Mouse (Mus musculus) hindbrain, postnatal 0 days (tissue): ENCODE data around the gene Fancc. TPM values are rescaled to one million over a fixed set of nuclear protein-coding genes. Genes with fewer than 3 reads are reported as not detected.
A peak's percentile ranks its signal among the peaks of the same experiment; 100 is the strongest.

ENCODE experiments used
- ATAC-seq: fragments of 200-750 bp; cut with Nextera tagmentation; 2 replicates; pipeline ENCODE4 v1.8.0; 2017; ENCODE audit warnings: mild to moderate bottlenecking, moderate TSS enrichment, moderate library complexity
- DNase-seq: peaks from one replicate; pipeline ENCODE4 v3.0.0-alpha.2; 2015; ENCODE audit warnings: low spot score
- H3K27ac ChIP-seq: fragments of 300-500 bp; sonication (generic); 2 replicates; pipeline ENCODE4 v1.5.1; 2014; ENCODE audit warnings: mild to moderate bottlenecking
- H3K27me3 ChIP-seq: fragments of 300-500 bp; sonication (generic); 2 replicates; pipeline ENCODE4 v1.6.1; 2014; ENCODE audit warnings: low read length, mixed read lengths; ENCODE audit not compliant: insufficient read depth
- H3K36me3 ChIP-seq: fragments of 300-500 bp; sonication (generic); 2 replicates; pipeline ENCODE4 v1.6.1; 2014; ENCODE audit warnings: low read length, mixed read lengths; ENCODE audit not compliant: insufficient read depth
- H3K4me1 ChIP-seq: fragments of 300-500 bp; sonication (generic); 2 replicates; pipeline ENCODE4 v1.6.1; 2014; ENCODE audit warnings: antibody characterized with exemption, low read length, mixed read lengths; ENCODE audit not compliant: insufficient read depth
- H3K4me2 ChIP-seq: fragments of 300-500 bp; sonication (generic); 2 replicates; pipeline ENCODE4 v1.6.1; 2014; ENCODE audit warnings: low read depth, mild to moderate bottlenecking, low read length, moderate library complexity, mixed read lengths
- H3K4me3 ChIP-seq: fragments of 300-500 bp; sonication (generic); 2 replicates; pipeline ENCODE4 v1.5.1; 2014; ENCODE audit warnings: low read length
- H3K9ac ChIP-seq: fragments of 300-500 bp; sonication (generic); replicated peaks from 2 replicates; pipeline ENCODE4 v1.6.1; 2014; ENCODE audit warnings: mild to moderate bottlenecking, low read length, moderate library complexity, mixed read lengths
- H3K9me3 ChIP-seq: fragments of 300-500 bp; sonication (generic); 2 replicates; pipeline ENCODE4 v1.6.1; 2016; ENCODE audit warnings: low read length, mixed read lengths
- CTCF ChIP-seq: IDR thresholded peaks from 2 replicates; pipeline ENCODE4 v1.5.1; 2016; ENCODE audit warnings: antibody characterized with exemption, control low read depth, low read depth
- WGBS: fragments of 180-500 bp; shearing (Covaris S2); extraction: QIAGEN DNeasy Blood & Tissue Kit; methylation state at CpG from one replicate; pipeline ENCODE4 v1.1.7; 2014; 5-methylcytosine and 5-hydroxymethylcytosine counted together
- microRNA counts: library from miRNA; unstranded; fragments of <30 nt; microRNA quantifications from one replicate; lab custom pipeline; 2015
- microRNA-seq, 2 experiments: library from miRNA; unstranded; fragments of <30 nt; microRNA quantifications; one replicate each; pipeline ENCODE4; 2016
- polyA plus RNA-seq: library from polyadenylated mRNA; unstranded; fragments of >200 nt; fragmentation: Nextera tagmentation; extraction: Ambion mirVana; gene quantifications from 2 replicates; pipeline ENCODE4 v1.2.1, GENCODE M21; 2015
- total RNA-seq: library from RNA; depleted of rRNA; stranded (reverse); fragments of >200 nt; gene quantifications from 2 replicates; pipeline ENCODE4 v1.2.3, GENCODE M21; 2014; rRNA removed

The Fancc gene
- total and polyA plus RNA-seq, 2 experiments from 2014 or later = 11.9 to 17.7 TPM

DNA sequence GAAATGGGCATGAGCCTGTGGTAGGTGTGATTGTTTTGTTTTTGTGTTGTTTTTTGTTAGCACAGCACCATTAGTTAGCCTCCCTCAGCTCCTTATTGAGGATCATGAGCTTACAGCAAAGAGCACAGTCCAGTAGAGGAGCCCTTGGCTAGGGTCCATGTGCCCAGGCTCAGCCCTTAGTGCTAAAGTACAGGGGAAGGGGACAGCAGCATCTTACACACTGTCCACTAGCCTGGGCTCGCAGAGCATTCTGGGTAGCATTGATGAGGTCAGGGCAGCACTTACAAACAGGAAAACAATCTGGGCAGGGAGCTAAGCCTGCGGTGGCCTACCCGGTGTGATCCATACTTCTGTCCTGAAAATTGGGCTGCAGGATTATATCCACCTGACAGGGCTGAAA is 261.5 kb downstream of the Fancc start:
- no peak for DNase-seq
- WGBS = 82% methylated on average over 3 of the region's 3 CpGs
- no peaks in the 10 kb centered on the region for H3K36me3 ChIP-seq
- no peak overlapping the region for H3K9ac ChIP-seq
- ATAC-seq = no peak
- H3K27ac ChIP-seq = no peak overlapping the region
- no peak for TF ChIP-seq CTCF
- H3K4me3 ChIP-seq = no peak overlapping the region
- no peaks in the 10 kb centered on the region for H3K9me3 ChIP-seq
- H3K4me1 ChIP-seq = no peaks in the 10 kb centered on the region
- H3K4me2 ChIP-seq = no peak overlapping the region
- no peaks in the 10 kb centered on the region for H3K27me3 ChIP-seq

MicroRNAs encoded within 50 kb of the gene (microRNA counts, 519-probe panel; counts per million panel counts)
- microRNA mmu-miR-23b (lab: Ali Mortazavi, UCI) = 3,652 counts per million, percentile 63 among the panel's probes with 10 or more counts
- microRNA mmu-miR-24 (lab: Ali Mortazavi, UCI) = 3,421 counts per million, percentile 57 among the panel's probes with 10 or more counts
- 2,254 counts per million, percentile 32 among the panel's probes with 10 or more counts for microRNA mmu-miR-27b (lab: Ali Mortazavi, UCI)

Small RNA genes within 50 kb of the gene (microRNA-seq; reads per million reads assigned to microRNA genes)
- gene Mir23b (7,653 to 11,005 reads per million in 2 experiments), gene Mir24-1 (0 reads per million in 2 experiments), gene Mir27b (1,226 to 1,351 reads per million in 2 experiments), gene Mir3074-1 (0 reads per million in 2 experiments)

Other genes starting within 250 kb of the Fancc start
- 39.0 and 58.4 TPM in 2 replicates for gene Ptch1, start 76.3 kb upstream of the Fancc start, total RNA-seq
- gene Ptch1, start 76.3 kb upstream of the Fancc start, polyA plus RNA-seq = 9.6 and 10.4 TPM in 2 replicates